Comparison of ENCODE assay signal across 8 mouse cellular contexts in genomic region chr15:77982195-77982939, GRCm38 (mm10). TPM values are rescaled to one million over a fixed set of nuclear protein-coding genes. Genes with fewer than 3 reads are reported as not detected.
DNase-seq lines count a peak whose midpoint lies in the region; ATAC-seq lines count a peak whose summit lies in the region.

No protein-coding gene starts in this region.

- no peak overlapping the region for H3K27ac ChIP-seq in forebrain, embryonic 10.5 days
- no peak overlapping the region for H3K27ac ChIP-seq in forebrain, embryonic 13.5 days

- ATAC-seq in forebrain, embryonic 13.5 days: no peak
- ATAC-seq in megakaryocyte, adult 5-6 weeks (ENCODE audit: poor library complexity, severe bottlenecking): peak; percentile 59

- H3K27me3 ChIP-seq in forebrain, embryonic 10.5 days (ENCODE audit: poor library complexity, severe bottlenecking): peaks cover 6% of the 10 kb centered on the region; the same call in 1 of the 2 replicates
- peaks cover 14% of the 10 kb centered on the region; the same call in 1 of the 2 replicates for H3K27me3 ChIP-seq in forebrain, embryonic 13.5 days

- WGBS in forebrain, embryonic 10.5 days: 30% methylated on average over 18 of the region's 18 CpGs
- 28% methylated on average over 18 of the region's 18 CpGs for WGBS in forebrain, embryonic 13.5 days

- H3K4me1 ChIP-seq in forebrain, embryonic 10.5 days: no peaks in the 10 kb centered on the region
- no peaks in the 10 kb centered on the region for H3K4me1 ChIP-seq in forebrain, embryonic 13.5 days

- no peaks in the 10 kb centered on the region for H3K36me3 ChIP-seq in forebrain, embryonic 10.5 days (replicated peaks)
- H3K36me3 ChIP-seq in forebrain, embryonic 13.5 days (ENCODE audit: poor library complexity, severe bottlenecking): no peaks in the 10 kb centered on the region

- no peak overlapping the region for H3K4me3 ChIP-seq in forebrain, embryonic 10.5 days
- H3K4me3 ChIP-seq in forebrain, embryonic 13.5 days: no peak overlapping the region

- no peak overlapping the region for H3K4me2 ChIP-seq in forebrain, embryonic 13.5 days

- no peak overlapping the region for H3K9ac ChIP-seq in forebrain, embryonic 13.5 days

- H3K9me3 ChIP-seq in forebrain, embryonic 10.5 days: no peaks in the 10 kb centered on the region
- H3K9me3 ChIP-seq in forebrain, embryonic 13.5 days (replicated peaks): no peaks in the 10 kb centered on the region

- peak; percentile 73 for DNase-seq in forebrain, embryonic 10.5 days (ENCODE audit: extremely low spot score, low spot score)
- peak; percentile 73 for DNase-seq in ES-CJ7 (ENCODE audit: low read depth, low spot score)
- peak; percentile 66 for DNase-seq in c-Kit-positive CD71-positive TER-119-positive erythroid progenitor cells, embryonic 14.5 days (ENCODE audit: low spot score)
- DNase-seq in forelimb bud, embryonic 11.5 days (ENCODE audit: low read depth, low spot score): peak; percentile 59
- DNase-seq in layer of hippocampus, adult 18-20 months (ENCODE audit: low spot score in 2 of 2): peak; percentile 76 to 90
- peak; percentile 78 for DNase-seq in right cerebral cortex, postnatal 25 days

RNA-seq across cellular contexts. Expression of gene Eif3d, which starts 11.8 kb away (rescaled TPM):
- 280 and 284 TPM in 2 replicates for polyA plus RNA-seq in forebrain, embryonic 10.5 days (2016; fragmentation: Nextera tagmentation; extraction: Ambion mirVana)
- polyA plus RNA-seq in forebrain, embryonic 13.5 days (2015; fragmentation: Nextera tagmentation; extraction: Ambion mirVana): 200 and 207 TPM in 2 replicates
- total RNA-seq in layer of hippocampus, adult 18-20 months (2021): 100 to 1,000 TPM in 1 of 2 experiments, 10 to 100 TPM in 1; 94.5 to 103 TPM
- total RNA-seq in megakaryocyte, adult 5-6 weeks (2015): 106 and 126 TPM in 2 replicates
- total RNA-seq in megakaryocyte, adult 5-6 weeks (2017): 135 and 144 TPM in 2 replicates

RNA-seq across cellular contexts. Expression of gene Foxred2, which starts 25.8 kb away (rescaled TPM):
- 7.9 and 8.7 TPM in 2 replicates for polyA plus RNA-seq in forebrain, embryonic 10.5 days (2016; fragmentation: Nextera tagmentation; extraction: Ambion mirVana)
- 6.9 and 8.5 TPM in 2 replicates for polyA plus RNA-seq in forebrain, embryonic 13.5 days (2015; fragmentation: Nextera tagmentation; extraction: Ambion mirVana)
- total RNA-seq in layer of hippocampus, adult 18-20 months (2021): 1 to 10 TPM; 9.6 to 9.8 TPM
- total RNA-seq in megakaryocyte, adult 5-6 weeks (2015): 30.7 and 38.2 TPM in 2 replicates
- total RNA-seq in megakaryocyte, adult 5-6 weeks (2017): 30.2 and 31.5 TPM in 2 replicates

RNA-seq across cellular contexts. Expression of gene Txn2, which starts 53.6 kb away (rescaled TPM):
- 288 and 291 TPM in 2 replicates for polyA plus RNA-seq in forebrain, embryonic 10.5 days (2016; fragmentation: Nextera tagmentation; extraction: Ambion mirVana)
- polyA plus RNA-seq in forebrain, embryonic 13.5 days (2015; fragmentation: Nextera tagmentation; extraction: Ambion mirVana): 234 and 249 TPM in 2 replicates
- total RNA-seq in layer of hippocampus, adult 18-20 months (2021): 100 to 1,000 TPM; 134 to 140 TPM
- 162 and 187 TPM in 2 replicates for total RNA-seq in megakaryocyte, adult 5-6 weeks (2015)
- total RNA-seq in megakaryocyte, adult 5-6 weeks (2017): 23.2 and 39.4 TPM in 2 replicates
